Mouse (Mus musculus) monocyte, adult 5-6 weeks (primary cell): Measurements from ENCODE around the gene Usp32. TPM values are rescaled to one million over a fixed set of nuclear protein-coding genes. Genes with fewer than 3 reads are reported as not detected.
"Not testable (repeated sequence)": the region's sequence is repeated elsewhere in the genome, so short reads cannot be mapped to it uniquely, and the experiment has no call there.

ENCODE experiments used
- ATAC-seq: fragments of 153-309, 156-312 bp; replicated peaks from 2 replicates; pipeline ENCODE4 v1.8.0; 2017; ENCODE audit warnings: mild to moderate bottlenecking; ENCODE audit not compliant: low TSS enrichment, insufficient number of reproducible peaks, severe bottlenecking, poor library complexity, low FRiP score
- total RNA-seq: library from RNA; stranded (forward); fragments of 200-1000, 200-491, 200-594 nt; gene quantifications from 3 replicates; pipeline ENCODE4 v1.2.3, GENCODE M21; 2017

Usp32 gene
- total RNA-seq, result 80.2 to 120 TPM (median 84.8 TPM) in 3 replicates

DNA sequence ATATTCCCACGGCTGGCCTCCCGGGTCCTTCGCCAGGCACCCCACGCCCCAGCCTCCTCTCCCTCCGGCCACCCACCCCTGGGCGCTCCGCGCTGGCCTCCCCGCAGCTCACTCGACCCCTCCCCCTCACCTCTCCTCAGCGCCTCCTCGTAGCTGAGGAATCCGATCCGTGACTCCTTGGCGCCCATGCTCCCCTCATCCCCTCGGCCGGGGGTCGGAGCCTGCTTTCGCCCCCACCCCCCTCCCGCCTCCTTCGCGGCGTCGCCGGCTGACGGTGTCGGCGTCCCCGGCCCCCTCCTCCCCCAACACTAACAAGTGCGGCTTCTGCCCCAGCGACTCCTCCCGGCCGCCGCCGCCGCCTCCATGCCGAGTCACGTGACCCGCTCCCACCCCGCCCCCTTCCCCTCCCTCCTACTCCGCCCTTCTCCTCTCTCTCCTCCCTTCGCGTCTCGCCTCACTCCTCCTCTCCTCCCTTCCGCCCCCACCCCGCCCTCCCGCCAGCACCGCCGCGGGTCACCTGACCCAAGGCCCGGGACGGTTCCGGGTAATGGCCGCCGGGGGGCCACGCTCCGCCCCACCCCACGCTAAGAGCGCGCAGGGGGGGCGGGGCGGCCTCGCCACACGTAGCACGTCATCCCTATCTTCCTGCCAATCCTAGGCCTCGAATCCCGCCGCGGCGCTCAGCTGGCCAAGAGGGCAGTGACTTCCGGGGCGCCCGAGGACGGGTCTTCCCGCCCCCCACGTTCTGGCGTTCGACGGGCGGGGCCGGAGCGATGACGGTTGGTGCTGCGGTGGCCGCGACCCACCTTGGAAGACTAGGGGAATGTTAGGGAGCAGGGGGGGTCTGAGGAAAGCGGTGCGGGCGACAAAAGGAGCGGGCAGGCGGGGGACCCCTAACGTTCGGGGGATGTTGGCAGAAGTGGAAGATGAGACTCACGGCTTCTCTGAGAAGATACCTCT lies at the start of gene Usp32:
TSS of gene Usp32 (minus strand) at position 581 of the 960 bp plus-strand sequence.
- ATAC-seq, result peak; percentile 97

GRCm38 (mm10) chr11:85189110-85189509 lies 49.1 kb upstream of the Usp32 start:
- ATAC-seq, result no peak

GRCm38 (mm10) chr11:85184839-85185238 lies 44.9 kb upstream of the Usp32 start:
- ATAC-seq, result no peak

DNA sequence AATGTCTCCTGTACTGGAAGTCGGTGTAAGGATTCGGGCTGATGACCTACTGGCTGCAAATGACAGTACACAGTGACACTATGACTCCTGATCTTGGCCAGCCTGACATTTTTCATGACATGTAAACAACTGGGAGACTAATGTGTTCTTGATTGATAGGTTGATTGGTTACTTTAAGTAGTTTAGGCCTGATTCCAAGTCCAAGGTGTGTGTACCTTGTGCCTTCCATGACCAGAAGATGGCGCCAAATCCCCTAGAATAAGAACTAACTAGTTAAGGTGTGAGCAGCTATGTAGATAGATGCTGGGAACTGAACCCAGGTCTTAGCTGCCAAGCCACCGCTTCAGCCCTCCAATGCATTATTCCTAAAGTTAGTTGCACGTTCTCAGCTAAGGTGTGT lies 44.1 kb upstream of the Usp32 start:
- ATAC-seq, result 0 out of 2 replicates have a peak, but pooled peaks have one; percentile 78

DNA sequence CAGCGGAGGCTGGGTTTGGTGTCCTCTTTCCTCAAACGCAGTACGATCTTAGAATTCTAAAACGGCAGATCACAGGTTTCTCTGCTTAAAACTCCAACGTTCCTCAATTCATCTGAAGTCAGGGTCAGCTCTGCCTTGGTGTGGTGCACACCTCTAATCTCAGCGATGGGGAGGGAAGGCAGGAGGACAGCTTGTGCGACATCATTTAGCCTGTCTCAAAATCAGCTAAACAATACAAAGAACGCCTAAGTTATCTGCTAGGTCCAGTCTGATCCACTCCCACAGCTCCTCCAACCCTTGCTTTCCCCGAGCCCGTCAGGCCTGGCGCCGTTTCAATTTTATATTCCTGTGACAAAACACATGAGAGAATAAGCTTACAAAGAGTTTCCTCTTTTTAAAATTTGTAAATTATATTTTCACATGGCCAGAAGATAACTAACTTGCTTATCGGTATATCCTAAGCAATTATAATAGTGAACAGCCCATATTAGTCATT lies 43.4 kb upstream of the Usp32 start:
- no peak for ATAC-seq

DNA sequence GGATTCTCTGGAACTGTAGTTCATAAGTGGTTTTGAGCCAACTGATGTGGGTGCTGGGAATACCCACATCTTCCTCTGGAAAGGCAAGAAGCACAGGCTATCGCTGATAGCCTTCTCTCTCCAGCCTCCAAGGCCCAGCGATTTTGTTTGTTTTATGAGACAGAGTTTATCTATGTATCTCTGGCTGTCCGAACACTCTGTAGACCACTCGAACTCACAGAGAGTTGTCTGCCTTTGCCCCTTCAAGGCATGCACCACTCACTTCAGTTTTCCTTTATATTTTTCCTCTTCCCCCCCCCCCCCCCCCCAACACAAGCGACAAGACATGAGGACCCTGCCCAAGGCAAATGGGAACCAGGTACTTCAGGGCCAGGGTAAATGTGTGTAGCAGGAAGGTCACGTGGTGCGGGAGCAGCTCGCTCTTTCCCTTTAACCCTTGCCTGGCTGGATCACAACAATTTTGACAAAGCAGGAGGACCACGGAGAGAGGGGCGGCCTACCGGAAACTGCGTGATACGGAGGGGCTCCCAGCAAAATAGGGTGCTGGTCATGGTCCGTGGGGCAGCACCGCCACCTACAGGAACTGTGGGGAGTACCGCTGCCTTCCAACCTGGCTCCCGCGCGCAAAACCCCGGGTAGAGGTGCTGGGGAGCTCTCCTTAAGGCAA lies 42.8 kb upstream of the Usp32 start:
- ATAC-seq, result peak; percentile 84

DNA sequence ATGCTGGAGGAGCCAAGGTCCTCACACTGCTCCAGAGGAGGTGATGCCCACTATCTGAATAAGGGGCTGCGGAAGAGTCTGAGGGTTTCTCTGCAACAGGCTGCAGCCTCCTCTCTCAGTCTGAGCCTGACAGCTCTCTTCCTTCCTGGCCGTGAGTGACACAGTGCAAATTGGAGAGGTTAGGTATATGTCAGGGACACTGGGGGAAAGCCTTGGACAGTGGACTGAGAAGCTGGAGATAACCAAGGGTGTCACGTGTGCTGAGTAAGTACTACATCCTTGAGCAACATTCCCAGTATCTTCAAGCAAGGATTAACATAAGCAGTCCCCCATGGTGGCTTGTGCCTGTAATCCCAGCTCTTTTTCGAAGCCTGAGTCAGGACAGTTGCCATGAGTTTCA lies 38.5 kb upstream of the Usp32 start:
- no peak for ATAC-seq

GRCm38 (mm10) chr11:85177761-85178160 lies 37.8 kb upstream of the Usp32 start:
- 0 out of 2 replicates have a peak, but pooled peaks have one; percentile 31 for ATAC-seq

DNA sequence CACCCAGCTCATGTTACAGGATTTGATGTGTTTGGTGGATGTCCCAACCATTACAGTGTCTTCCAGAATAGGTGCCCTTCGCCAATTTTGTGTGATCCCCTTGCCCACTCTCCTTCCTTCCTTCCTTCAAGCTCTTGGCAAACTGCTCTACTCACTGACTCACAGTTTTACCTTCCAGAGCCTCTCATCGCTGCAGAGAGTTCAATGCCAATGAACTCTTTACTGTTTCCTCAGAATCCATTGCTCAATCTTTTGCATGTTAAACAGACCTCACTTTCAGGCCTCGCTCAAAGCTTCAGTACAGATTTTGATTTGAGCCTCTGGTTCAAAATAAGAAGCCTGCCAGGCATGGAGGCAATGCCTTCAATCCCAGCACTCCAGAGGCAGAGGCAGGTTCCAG lies 36.0 kb upstream of the Usp32 start:
- no peak for ATAC-seq

DNA sequence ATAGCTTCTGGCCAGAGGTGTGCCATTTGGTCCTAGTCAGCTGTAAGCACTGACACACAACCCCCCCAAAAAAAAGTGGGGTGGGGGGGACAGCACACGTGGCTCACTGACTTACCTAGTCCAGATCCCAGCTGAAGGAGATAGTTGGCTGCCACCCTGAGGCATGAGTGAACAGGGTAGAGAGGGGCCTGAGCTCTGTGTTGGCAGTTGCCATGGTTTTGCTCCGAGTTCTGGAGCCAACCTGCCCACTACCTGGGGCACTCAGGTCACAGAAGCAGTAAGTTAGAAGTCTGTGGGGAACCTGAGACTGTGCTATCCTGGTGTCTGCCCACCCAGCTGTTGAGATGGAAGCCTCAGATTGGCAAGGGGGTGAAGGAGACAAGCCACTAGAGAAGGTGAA lies 30.9 kb upstream of the Usp32 start:
- no peak for ATAC-seq

GRCm38 (mm10) chr11:85170058-85170740 lies 30.2 kb upstream of the Usp32 start, which contains the start of gene 1700125H20Rik:
Gene 1700125H20Rik, plus strand, starts transcription at chr11:85170404.
- peak; percentile 95 for ATAC-seq

- ATAC-seq, result no peak
Observed at GRCm38 (mm10) chr11:85167503-85167902, 27.5 kb upstream of the Usp32 start.

GRCm38 (mm10) chr11:85164371-85164770 lies 24.4 kb upstream of the Usp32 start:
- no peak for ATAC-seq

- not testable (repeated sequence) for ATAC-seq
Observed at GRCm38 (mm10) chr11:85163014-85163413, 23.1 kb upstream of the Usp32 start.

- ATAC-seq, result no peak
Observed at GRCm38 (mm10) chr11:85157301-85157700, 17.3 kb upstream of the Usp32 start.

- no peak for ATAC-seq
Observed at GRCm38 (mm10) chr11:85152256-85152930, 12.4 kb upstream of the Usp32 start.

- ATAC-seq, result no peak
Observed at GRCm38 (mm10) chr11:85138776-85139474, 1.0 kb downstream of the Usp32 start.

- ATAC-seq, result peak; percentile 78
Observed at GRCm38 (mm10) chr11:85131542-85131941, 8.4 kb downstream of the Usp32 start.
